Mouse (Mus musculus): Measurements from ENCODE around the gene Tex46.

DNA sequence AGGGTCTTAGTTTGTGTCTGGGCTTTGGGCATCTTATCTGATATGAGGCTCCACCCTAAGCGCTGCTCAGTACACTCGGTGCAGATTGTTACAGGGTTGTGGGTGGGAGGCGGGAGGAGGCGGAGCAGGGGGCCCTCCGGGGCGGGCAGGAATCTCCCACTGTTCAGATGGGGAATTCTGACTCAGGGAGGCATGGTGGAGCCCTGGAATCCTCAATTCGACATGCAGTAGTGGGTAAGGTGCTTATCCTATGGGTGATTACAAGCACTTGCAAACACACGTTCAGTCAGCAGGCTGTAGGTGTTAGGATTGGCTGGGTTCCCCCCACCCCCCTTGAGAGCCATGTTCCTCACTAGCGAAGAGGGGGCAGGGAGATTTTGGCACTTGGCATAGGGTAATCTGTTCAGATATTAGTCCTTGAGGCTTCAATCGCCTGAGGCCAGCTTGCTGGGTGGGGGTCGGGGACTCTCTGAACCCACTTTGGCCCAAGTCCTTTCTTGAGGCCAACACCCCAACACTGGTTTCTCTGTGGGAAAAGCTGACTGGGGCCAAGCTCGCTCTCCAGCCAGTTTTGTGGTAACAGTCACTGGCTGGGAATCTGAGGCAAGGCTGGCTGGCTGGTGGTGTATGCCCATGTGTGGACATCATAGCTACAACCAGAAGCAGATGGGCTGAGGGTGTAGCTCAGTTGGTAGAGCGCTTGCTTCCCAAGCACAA lies 39.4 kb downstream of the Tex46 start:
- no peak for TF ChIP-seq POLR2A (IDR thresholded peaks at IDR 0.05; ENCODE audit: extremely low read depth, insufficient read depth, low read length)
- TF ChIP-seq CTCF (IDR thresholded peaks at IDR 0.05; ENCODE audit: low read depth, low read length), result no peak

Data from liver, adult 2 months (tissue).